Comparison of ENCODE assay signal across 8 mouse cellular contexts in genomic region chr14:60086254-60086807, GRCm38 (mm10).
DNase-seq lines count a peak whose midpoint lies in the region; ATAC-seq and TF ChIP-seq lines count a peak whose summit lies in the region.

No protein-coding gene starts in this region.

- 0 out of 2 replicates have a peak, but pooled peaks cover 5% of the 10 kb centered on the region for H3K4me1 ChIP-seq in heart, embryonic 16.5 days (ENCODE audit: control insufficient read depth, insufficient read depth, low read length)
- no peaks in the 10 kb centered on the region for H3K4me1 ChIP-seq in embryonic facial prominence, embryonic 11.5 days (ENCODE audit: control insufficient read depth, insufficient read depth, low read length)
- no peaks in the 10 kb centered on the region for H3K4me1 ChIP-seq in hindbrain, postnatal 0 days (ENCODE audit: insufficient read depth, low read length)
- H3K4me1 ChIP-seq in midbrain, embryonic 15.5 days = peaks cover 22% of the 10 kb centered on the region

- H3K9me3 ChIP-seq in heart, embryonic 16.5 days (replicated peaks; ENCODE audit: control insufficient read depth, low read length) = no peaks in the 10 kb centered on the region
- H3K9me3 ChIP-seq in embryonic facial prominence, embryonic 11.5 days (replicated peaks; ENCODE audit: control insufficient read depth, low read length) = no peaks in the 10 kb centered on the region
- no peaks in the 10 kb centered on the region for H3K9me3 ChIP-seq in hindbrain, postnatal 0 days (ENCODE audit: low read length)
- no peaks in the 10 kb centered on the region for H3K9me3 ChIP-seq in midbrain, embryonic 15.5 days

- peak overlapping the region; percentile 65 for H3K4me2 ChIP-seq in heart, embryonic 16.5 days (ENCODE audit: low read depth, low read length)
- peak overlapping the region; percentile 88 for H3K4me2 ChIP-seq in embryonic facial prominence, embryonic 11.5 days (ENCODE audit: low read depth, low read length)
- peak overlapping the region; percentile 74 for H3K4me2 ChIP-seq in hindbrain, postnatal 0 days (ENCODE audit: low read depth, low read length)
- H3K4me2 ChIP-seq in midbrain, embryonic 15.5 days = peak overlapping the region; percentile 69

- DNase-seq in heart, postnatal 4 days = no peak
- DNase-seq in embryonic facial prominence, embryonic 11.5 days (ENCODE audit: low spot score) = peak; percentile 9
- DNase-seq in hindbrain, postnatal 0 days (ENCODE audit: low spot score) = peak; percentile 13
- no peak for DNase-seq in left cerebral cortex, adult 8-10 months (ENCODE audit: low spot score in 2 of 2)
- DNase-seq in urinary bladder, postnatal 25 days (ENCODE audit: low spot score) = no peak
- DNase-seq in cerebellum, adult 9-10 months = no peak

- ATAC-seq in heart, embryonic 16.5 days (replicated peaks; ENCODE audit: extremely low read depth, insufficient read depth, low FRiP score) = no peak
- ATAC-seq in embryonic facial prominence, embryonic 11.5 days (replicated peaks; ENCODE audit: insufficient number of reproducible peaks, low FRiP score, low TSS enrichment, low read depth) = peak; percentile 68
- ATAC-seq in hindbrain, postnatal 0 days = peak; percentile 67; the same call in 1 of the 2 replicates
- ATAC-seq in midbrain, embryonic 15.5 days (replicated peaks) = peak; percentile 69

- no peaks in the 10 kb centered on the region for H3K36me3 ChIP-seq in heart, embryonic 16.5 days (ENCODE audit: control insufficient read depth, insufficient read depth)
- no peaks in the 10 kb centered on the region for H3K36me3 ChIP-seq in embryonic facial prominence, embryonic 11.5 days (replicated peaks; ENCODE audit: control insufficient read depth, insufficient read depth, low read depth, low read length)
- H3K36me3 ChIP-seq in hindbrain, postnatal 0 days (ENCODE audit: insufficient read depth, low read length) = no peaks in the 10 kb centered on the region
- no peaks in the 10 kb centered on the region for H3K36me3 ChIP-seq in midbrain, embryonic 15.5 days (replicated peaks)

- 5% methylated on average over 21 of the region's 21 CpGs for WGBS in heart, embryonic 16.5 days
- WGBS in embryonic facial prominence, embryonic 11.5 days = 4% methylated on average over 21 of the region's 21 CpGs
- 3% methylated on average over 21 of the region's 21 CpGs for WGBS in hindbrain, postnatal 0 days
- WGBS in midbrain, embryonic 15.5 days = 2% methylated on average over 21 of the region's 21 CpGs

- no peak for TF ChIP-seq CTCF in hindbrain, postnatal 0 days (IDR thresholded peaks at IDR 0.05; ENCODE audit: low read depth)

- H3K9ac ChIP-seq in heart, embryonic 16.5 days (ENCODE audit: low read length) = no peak overlapping the region
- peak overlapping the region; percentile 53 for H3K9ac ChIP-seq in embryonic facial prominence, embryonic 11.5 days (replicated peaks; ENCODE audit: low read length)
- H3K9ac ChIP-seq in hindbrain, postnatal 0 days (replicated peaks; ENCODE audit: low read length) = peak overlapping the region; percentile 58
- peak overlapping the region; percentile 61 for H3K9ac ChIP-seq in midbrain, embryonic 15.5 days

- H3K4me3 ChIP-seq in heart, embryonic 16.5 days (ENCODE audit: low read length) = peak overlapping the region; percentile 39
- peak overlapping the region; percentile 44 for H3K4me3 ChIP-seq in embryonic facial prominence, embryonic 11.5 days (ENCODE audit: low read depth, low read length)
- H3K4me3 ChIP-seq in hindbrain, postnatal 0 days (ENCODE audit: low read length) = peak overlapping the region; percentile 52
- H3K4me3 ChIP-seq in midbrain, embryonic 15.5 days = peak overlapping the region; percentile 56

- no peak overlapping the region for H3K27ac ChIP-seq in heart, embryonic 16.5 days (ENCODE audit: low read length)
- H3K27ac ChIP-seq in embryonic facial prominence, embryonic 11.5 days (replicated peaks; ENCODE audit: low read depth, low read length) = no peak overlapping the region
- H3K27ac ChIP-seq in hindbrain, postnatal 0 days = peak overlapping the region; percentile 26; the same call in 1 of the 2 replicates
- peak overlapping the region; percentile 23 for H3K27ac ChIP-seq in midbrain, embryonic 15.5 days

- H3K27me3 ChIP-seq in heart, embryonic 16.5 days (ENCODE audit: control insufficient read depth, insufficient read depth, low read length) = peaks cover 2% of the 10 kb centered on the region; the same call in 1 of the 2 replicates
- H3K27me3 ChIP-seq in embryonic facial prominence, embryonic 11.5 days (ENCODE audit: control insufficient read depth, insufficient read depth, low read length) = no peaks in the 10 kb centered on the region; the same call in 1 of the 2 replicates
- no peaks in the 10 kb centered on the region for H3K27me3 ChIP-seq in hindbrain, postnatal 0 days (ENCODE audit: insufficient read depth, low read length)
- no peaks in the 10 kb centered on the region for H3K27me3 ChIP-seq in midbrain, embryonic 15.5 days (replicated peaks)

Comparison
In these comparisons a context has a peak if more than half of its experiments do, and no peak if none do; other contexts are left out.
1. H3K27ac ChIP-seq: peak in hindbrain, postnatal 0 days (single experiment) and midbrain, embryonic 15.5 days (single experiment); none in heart, embryonic 16.5 days (single experiment) and embryonic facial prominence, embryonic 11.5 days (single experiment).
2. DNase-seq: peak in embryonic facial prominence, embryonic 11.5 days (single experiment) and hindbrain, postnatal 0 days (single experiment); none in heart, postnatal 4 days (single experiment), left cerebral cortex, adult 8-10 months (0 of 2), urinary bladder, postnatal 25 days (single experiment) and cerebellum, adult 9-10 months (single experiment).
3. Peak in every context shown above with its lines, with median percentiles within 50 percentile points of each other: H3K4me2 ChIP-seq and H3K4me3 ChIP-seq.